Mouse (Mus musculus): ENCODE data around the gene Gm21800. TPM values are rescaled to one million over a fixed set of nuclear protein-coding genes. Genes with fewer than 3 reads are reported as not detected.

The Gm21800 gene
- polyA plus RNA-seq (2014; fragmentation: Illumina TruSeq; extraction: RNeasy Lipid Tissue Mini Kit (QIAGEN cat#74804); ENCODE audit: low read depth, low replicate concordance), result not detected

GRCm38 (mm10) chrY:41406198-41406597 is at the start of gene Gm21800:
TSS of gene Gm21800 (plus strand) at chrY:41406498.

